Mouse (Mus musculus): ENCODE results near the gene Cfap221.

- TF ChIP-seq CTCF (IDR thresholded peaks at IDR 0.05; ENCODE audit: control insufficient read depth, insufficient read depth, insufficient replicate concordance, low read depth, low read length), result no peak
- TF ChIP-seq POLR2A (IDR thresholded peaks at IDR 0.05; ENCODE audit: control insufficient read depth, low read depth, low read length), result no peak
Measured at GRCm38 (mm10) chr1:119919299-119919698, 77.7 kb downstream of the Cfap221 start.

All from testis, adult 2 months (tissue).